Mouse (Mus musculus) T-helper 1 cell (primary cell): ENCODE data around the gene Lypd6b.

Source experiments
- in situ Hi-C: fragments of 300-600 bp; cut with MboI, MseI; formaldehyde crosslinking; loops from one replicate; pipeline ENCODE4 v1.15.1; 2025; ENCODE audit warnings: high pct_unique_total_duplicates

Lypd6b gene

DNA sequence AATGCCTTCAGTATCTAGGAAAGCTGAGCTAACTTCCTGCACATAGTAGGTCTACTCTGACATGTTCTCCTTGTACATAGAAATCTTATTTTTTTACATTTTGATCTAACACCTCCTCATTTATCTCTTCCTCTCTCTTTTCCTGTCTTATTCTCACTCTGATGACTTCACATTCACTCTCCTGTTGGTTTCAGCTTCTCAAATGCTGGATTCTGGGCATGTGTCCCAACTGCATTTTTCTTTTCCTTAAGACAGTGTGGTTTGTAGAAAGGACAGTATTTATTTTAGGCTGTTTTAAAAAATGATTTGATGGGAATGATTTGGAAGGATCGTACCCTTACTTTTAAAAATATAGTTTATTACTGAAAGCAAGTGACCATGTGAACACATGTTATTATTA, 34.8 kb downstream of the Lypd6b start:
- in situ Hi-C loops: no loop called here

DNA sequence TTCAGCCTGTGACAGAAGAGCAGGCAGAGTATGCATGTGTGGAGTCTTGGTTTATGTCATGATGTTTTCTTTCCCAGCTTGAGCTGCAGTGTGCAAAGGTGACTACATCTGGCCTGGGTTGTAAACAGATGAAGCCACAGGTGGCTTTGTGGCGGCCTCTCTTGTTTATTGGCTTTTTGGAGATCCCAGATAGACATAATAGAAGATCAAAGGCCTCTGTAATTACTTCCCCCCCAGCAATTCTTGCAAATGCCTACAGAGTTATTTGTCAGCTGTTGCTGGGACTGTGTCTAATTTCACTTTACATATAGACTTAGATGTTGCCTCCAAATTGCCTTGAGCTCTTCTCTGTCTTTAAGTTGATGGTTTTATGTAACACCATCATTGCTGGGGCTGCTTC, 38.1 kb downstream of the Lypd6b start:
- in situ Hi-C loops: no loop called here

DNA sequence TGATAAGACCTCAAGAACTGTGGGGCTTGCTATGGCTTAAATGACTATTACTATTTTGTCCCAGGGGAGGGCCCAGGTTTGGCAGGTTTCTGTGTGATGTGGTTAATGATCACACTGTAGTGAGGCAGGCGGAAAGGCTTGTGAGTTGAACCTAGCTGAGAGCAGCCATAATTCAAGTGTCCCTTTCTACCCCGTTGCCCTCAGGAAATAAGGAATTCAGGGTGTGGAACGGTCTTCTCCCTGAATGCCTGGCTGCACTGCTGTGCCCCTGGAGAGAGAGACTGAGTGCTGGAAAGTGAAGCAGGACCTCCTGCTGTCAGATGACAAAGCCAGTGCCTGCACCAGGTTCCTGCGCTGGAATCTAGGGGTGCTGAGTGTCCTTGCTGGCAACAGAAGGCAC, 40.3 kb downstream of the Lypd6b start:
- in situ Hi-C loops: no loop called here

DNA sequence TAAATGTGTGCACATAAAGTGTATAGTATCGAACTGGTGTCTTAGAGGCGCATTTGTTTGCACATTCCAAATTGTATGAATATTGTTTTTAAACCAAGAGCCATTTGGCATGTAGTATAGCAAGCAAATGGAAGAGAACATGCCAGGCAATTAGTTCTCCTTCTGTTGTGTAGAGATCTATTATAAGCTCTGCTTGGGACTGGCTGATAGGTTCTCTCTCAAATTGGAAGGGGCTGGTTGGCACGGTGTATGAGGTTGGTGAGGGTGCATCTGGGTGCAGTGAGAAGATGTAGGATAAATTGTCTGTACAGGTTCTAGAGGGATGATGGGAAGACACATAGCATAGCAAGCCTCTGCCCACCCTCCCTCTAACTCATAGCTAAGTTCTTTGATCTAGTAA, 42.9 kb downstream of the Lypd6b start:
- in situ Hi-C loops: no loop called here

DNA sequence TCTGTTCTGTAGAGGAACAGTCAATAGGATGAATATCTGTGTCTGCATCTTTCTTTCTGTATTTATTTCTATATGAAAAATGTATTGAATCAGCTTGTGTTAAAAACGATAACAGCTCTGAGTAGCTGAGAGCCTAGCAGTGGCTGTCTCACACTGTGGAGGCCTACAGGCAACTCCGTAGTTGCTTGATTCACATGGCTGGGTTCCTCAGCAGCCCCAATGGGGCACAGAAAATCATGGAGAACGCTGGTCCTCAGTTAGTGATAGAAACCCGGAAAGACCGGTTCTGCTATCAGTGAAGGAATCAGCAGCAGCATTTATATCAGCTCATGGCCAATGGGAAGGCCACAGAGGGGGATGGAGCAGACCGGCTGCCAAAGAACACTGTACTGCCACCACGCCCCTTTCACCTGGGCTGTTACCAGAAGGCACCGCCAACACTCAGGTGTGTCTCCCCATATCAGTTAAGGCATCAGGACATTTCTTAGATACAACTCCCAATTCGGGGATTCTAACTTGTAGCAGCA, 44.9 kb downstream of the Lypd6b start:
- in situ Hi-C loops: no loop called here

DNA sequence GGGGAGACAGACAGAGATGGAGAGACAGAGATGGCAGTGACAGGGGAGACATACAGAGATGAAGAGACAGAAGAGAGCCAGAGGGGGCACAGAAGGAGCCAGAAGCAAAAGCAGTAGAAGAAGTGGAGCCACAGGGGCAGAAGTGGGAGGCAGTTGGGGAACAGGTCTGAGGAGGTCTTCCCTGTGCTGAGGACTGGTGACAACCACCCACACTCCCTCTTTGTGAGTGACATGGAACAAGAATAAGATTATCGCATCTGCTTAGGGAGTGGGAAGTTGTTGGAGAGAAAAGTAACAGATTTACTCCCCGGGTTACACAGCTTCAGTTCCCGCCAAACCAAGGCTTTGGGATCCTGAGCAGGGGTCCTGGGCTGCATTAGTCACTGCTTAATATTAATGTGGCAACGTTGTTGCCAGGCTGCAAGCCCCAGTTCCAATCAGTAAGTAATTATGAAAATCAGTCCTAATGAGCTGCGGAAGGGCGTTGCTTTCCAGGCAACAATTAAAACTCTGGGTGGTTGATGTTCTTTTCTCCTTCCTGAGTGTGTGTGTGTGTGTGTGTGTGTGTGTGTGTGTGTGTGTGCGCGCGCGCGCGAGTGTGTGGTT, 50.1 kb downstream of the Lypd6b start:
- in situ Hi-C loops: no loop called here

DNA sequence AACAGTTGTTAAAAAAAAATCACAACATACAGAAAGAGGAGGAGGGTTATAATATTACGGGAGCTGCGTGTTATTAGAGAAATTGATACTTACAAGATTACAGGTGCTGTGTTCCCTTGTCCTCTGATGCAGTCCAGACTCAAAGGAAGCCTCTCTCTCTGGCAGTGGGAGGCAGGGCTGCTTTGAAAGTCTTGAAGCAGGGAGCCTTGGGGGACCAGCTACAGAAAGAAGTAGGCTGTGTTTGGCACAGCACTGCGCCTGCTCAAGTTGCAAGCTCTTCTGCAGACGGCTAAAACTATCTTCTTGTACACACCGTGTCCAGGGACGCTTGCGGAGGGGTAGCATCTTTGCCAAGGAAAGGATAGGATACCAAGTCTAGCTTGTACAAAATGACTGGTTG, 51.1 kb downstream of the Lypd6b start:
- in situ Hi-C loops: no loop called here

DNA sequence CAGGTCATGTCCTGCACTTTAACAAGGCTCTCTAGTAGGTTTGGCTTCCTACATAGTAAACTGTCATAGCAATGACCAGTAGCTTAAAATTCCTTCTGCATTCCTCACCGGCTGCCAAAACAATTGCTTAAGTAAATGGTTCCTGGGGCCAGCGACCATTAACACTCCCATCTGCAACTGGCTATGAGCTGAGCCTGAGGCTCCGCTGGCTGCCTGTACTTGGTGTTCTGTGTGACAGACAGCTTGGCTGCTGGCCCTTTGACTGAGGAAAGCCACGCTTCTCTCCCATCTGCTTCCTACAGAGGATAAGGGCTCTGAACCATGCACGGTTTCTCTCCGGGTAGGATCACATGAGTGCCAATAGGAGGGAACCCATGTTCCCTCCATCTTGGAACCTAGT, 53.1 kb downstream of the Lypd6b start:
- in situ Hi-C loops: no loop called here

DNA sequence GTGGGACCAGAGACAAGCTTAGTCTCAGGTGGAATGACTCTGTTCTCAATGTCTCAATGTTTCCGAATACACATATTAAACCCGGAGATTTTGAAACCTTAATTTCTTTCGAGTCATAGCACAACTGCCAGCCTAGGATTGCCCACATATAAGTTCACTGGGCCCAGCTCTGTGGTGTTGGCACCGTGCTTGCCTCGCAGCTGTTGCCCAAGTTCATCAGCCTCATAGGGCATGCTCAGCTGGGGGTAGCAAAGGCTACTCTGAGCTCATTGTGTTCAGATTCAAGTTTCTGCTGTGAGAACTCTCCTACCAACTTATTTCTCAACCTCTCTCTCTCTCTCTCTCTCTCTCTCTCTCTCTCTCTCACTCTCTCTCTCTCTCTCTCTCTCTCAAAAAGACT, 53.6 kb downstream of the Lypd6b start:
- in situ Hi-C loops: no loop called here

DNA sequence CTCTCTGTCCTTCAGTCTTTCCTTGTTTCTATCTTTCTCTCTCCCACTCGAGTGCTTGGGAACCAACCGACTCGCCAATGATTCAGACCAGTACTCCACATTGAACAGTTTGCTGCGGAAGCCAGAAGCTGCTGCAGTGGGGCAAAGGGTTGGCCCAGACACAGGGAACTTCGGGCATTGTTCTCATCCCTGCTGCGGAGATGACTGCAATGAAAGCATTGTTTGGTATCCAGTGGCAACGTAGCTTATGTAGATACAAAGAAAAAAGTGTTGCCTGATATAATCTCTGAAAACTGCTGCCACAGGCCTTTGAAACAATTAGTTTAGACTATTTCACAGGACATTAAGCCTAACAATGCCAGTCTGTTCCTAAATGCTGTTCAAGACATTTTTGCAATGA, 57.6 kb downstream of the Lypd6b start:
- in situ Hi-C loops: no loop called here

DNA sequence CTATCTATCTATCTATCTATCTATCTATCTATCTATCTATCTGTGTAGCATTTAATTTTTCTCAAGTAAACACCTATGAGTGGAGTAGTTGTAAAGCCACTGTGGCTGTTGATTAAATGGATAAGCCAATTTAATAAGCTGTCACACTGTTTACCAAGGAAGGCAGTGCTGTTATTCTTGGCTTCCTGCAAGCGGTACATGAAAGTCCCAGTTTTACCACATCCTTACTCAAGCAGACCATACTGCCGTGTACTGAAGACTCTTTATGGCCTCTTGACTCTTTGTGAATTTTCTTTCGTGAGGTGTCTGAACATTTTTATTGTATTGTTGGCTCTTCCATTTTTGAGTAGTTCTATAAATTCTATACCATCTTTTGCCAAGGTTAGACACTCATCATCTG, 58.6 kb downstream of the Lypd6b start:
- in situ Hi-C loops: no loop called here

DNA sequence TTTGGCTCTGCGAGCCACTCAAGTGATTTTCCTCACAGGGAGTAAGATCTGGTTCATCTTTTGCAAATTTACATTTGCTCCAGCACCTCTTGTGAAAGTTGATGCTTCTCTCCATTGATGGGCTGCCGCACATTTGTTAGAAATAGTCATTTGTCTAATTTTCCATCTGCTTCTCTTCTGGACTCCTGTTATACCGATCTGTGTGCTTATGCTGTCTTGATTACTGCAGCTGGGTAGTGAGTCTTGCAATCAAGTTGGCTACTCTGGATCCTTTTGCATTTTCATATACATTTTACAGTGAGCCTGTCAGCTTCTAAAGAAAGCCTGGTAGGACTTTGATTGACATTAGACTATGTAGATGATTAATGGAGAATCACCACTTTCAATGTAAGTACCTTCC, 59.4 kb downstream of the Lypd6b start:
- in situ Hi-C loops: no loop called here

DNA sequence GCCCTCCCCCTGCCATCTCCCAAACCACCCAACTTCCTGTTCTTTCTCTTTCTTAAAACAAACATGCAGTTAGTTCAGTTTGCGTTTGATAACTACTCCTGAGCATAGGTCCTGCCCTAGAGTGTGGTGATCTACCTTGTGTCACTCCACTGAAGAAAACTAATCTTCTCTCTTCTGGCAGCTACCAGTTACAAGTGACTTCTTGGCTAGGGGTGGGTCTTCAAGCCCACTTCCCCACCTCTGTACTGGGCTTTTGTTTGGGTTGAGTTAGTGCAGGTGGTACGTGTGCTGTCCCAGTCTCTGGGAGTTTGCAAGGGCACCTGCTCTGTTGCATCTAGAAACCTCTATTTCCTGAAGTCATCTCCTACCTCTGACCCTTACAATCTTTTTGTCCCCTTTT, 60.3 kb downstream of the Lypd6b start:
- in situ Hi-C loops: no loop called here

DNA sequence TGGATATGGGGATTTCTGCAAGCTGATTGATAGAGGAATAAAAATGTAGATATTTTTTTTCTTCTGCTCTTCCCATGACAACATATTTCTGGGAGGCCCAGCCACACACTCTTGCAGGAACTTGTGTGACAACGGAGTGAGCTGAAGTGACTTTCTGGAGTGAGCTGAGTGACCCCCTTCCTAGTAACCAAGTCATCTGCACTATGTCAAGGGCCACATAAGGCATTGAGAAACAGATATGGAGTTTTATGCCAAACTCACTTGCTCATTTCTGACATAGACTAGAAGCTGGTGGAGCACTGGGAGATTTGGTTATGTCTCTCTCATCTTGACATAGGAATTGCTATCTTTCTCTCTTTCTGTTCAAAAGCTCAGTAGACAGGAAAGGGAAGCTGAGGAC, 62.3 kb downstream of the Lypd6b start:
- in situ Hi-C loops: no loop called here

DNA sequence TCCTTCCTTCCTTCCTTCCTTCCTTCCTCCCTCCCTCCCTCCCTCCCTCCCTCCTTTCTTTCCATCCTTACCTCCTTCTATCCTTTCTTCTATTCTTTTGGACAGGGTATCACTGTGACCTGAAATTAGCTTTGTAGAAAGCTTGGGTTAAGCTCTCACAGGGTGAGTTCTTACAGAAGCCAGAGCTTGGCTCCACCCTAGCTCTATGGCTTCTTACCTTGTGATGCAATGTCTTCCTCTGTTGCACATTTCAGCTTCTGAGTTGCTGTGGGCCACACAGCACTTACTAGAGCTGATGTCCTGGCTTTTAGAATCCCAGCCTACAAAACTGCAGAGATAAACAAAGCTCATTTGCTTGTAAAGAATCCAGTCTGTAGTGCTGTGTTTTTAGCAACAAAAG, 64.5 kb downstream of the Lypd6b start:
- in situ Hi-C loops: no loop called here

DNA sequence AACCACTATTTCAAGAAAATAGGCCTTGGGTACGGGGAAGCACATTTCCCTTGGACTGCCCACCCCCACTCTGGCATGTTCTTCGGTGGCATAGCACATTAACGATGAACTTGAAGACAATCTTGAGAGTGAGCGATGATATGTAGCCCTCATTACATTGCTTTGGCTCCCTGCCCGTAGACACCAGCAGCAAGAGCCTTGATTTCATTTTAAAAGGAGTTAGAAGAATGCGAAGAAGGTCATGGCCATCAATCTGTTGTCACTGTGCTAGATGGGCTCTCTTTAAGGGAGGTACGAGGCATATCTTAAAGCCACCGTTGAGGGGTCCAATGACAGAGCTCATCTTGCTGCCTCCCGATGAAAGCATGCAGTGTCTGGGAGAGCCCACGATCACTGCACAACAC, 68.7 kb downstream of the Lypd6b start:
- in situ Hi-C loops: no loop called here

DNA sequence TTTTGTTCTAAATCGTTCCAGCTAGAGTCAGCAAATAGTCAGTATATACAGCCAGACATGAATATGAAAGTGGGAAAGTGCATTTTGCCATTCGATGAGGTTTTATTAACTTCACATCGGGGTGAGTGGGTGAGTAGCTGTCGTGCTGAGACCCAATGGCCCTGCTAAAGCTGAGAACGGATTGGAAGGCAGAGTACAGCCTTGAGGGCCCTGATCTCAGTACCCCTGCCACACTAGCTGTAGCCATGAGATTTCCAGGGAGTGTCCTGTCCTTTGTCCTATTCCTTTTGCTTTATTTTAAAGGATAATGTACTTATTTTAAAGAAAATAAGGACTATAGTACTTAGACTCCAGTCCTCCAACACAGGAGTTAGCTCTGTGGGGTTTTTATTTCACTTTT, 69.1 kb downstream of the Lypd6b start:
- in situ Hi-C loops: no loop called here

DNA sequence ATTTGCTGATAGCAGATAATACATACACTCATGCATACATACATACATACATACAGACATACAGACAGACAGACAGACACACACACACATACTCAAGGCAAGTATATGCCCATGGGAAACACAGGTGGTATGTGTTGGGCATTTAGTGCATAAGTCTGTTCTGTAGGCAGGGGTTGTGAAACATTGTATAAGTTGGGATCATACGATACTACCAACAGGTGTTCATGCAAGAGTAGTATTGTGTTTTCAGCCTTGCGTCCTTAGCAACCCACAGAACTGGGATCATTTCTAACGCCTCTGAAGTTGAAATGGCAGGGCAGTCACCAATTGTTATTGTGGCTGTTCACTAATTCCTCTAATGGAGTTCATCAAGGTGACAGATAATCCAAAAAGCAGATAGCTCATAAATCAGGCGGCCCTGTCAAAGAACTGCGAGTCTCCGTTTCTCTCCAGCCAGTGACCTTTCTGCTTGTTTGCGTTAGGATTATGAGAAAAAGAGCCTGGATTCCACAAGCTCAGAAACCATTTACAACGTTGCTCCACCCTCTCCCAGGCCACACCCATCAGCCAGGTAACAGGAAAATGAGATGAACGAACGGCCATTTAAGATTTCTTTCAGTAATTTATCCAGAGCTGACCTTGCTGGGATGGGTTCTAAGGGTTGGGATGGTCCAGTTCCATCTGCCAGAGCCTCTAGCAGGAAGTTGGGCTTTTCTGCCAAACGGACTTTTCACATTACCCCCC, 72.9 kb downstream of the Lypd6b start:
- in situ Hi-C loops: no loop called here

DNA sequence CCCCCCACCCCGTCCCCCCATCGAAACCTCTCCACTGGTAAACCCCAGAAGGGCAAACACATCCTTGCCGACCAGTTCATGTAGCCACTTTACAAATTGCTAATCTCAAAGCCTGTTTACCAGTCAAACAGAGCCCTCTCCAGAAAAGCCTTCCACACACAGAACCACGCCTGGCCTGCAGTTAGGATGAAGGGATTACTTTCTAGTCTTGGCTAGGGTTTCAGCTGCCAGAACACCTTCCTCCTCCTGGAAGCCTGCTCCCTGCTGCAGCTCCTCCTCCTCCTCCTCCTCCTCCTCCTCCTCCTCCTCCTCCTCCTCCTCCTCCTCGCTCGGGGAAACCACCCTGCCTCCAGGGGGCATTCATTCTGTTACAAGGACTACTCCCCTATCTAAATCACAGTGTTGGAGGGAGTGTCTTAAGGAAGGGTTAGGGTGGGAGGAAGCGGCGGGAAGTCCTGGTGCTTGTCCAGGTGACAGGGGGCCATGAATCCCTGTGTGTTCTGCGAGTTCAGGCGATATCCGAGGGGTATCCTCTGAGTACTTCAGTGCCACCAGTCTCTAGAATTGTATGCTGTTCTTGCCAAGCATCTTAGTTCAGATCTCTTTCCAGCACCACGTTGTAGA, 73.6 kb downstream of the Lypd6b start:
- in situ Hi-C loops: no loop called here

DNA sequence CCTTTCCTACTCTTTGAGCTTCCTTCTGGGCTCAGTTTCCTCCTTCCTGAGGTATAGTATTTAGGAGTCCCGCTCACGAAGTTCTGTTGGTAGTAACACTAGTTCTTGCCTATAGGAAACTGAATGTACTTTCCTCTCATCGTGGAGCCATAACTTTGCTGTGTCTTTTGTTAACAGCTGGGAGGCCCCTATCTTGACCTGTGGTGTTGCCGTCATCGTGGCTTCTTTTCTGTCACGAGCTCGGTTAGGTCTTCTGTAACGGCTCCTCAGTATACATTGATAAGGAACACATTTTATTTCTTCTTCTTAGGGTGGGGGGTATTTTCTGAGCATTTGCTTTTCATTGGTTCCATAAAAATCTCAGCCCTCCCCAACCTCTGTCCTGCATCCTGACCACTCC, 74.2 kb downstream of the Lypd6b start:
- in situ Hi-C loops: no loop called here

DNA sequence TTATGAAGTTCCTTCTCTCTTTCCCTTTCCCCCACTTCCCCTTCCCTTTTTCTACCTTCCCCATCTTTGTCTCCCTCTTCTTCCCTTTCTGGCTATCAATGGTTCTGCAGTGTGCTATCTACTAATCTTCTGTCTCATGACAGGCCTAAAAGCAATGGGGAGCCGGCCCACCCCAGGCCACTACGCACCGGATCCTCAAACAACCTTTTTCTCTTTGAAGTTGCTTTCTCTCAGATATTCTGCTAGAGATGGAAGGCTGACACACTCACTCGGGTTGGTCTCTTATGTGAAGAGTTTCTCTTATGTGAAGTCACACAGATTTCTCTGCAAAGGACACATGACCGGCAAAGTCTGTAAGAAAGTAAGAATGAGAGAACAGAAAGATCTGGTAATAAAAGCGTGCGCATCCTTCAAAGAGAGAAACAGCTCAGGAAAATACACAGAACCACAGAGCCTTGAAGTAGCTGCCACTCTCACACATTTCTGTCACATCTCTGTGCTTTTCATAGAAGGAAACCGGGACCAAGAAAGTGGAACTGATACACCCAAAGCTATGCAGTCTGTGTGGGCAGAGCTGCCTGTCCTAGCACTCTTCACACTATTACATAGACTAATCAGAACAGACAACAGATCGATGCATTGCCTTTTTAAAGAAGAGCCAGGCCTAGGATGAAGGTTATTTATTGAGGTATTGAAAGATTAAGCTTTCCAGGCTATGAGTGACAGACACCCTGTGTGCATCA, 80.8 kb downstream of the Lypd6b start:
- in situ Hi-C loops: loop anchor here (5.0 kb wide), 1 partner anchor 101 kb away; no protein-coding TSS in a partner anchor

DNA sequence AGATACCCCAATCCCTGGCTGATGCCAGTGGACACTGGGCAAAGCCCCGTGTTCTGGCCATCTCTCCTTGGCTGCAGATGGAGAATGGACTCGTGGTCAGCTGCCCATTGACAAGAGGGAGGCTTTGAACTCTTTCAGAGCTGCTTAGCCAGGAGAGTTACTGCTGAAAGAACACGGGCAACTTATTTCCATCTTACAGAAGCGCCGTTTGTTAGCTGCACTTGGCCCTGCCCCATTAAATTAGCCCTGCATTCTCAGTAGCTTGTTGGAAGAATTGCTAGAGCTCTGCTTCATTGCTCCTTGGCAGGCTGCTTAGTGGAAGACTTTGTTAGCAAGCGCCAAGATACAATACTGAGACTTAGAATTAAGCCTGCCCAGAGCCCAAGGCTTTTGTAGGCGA, 81.6 kb downstream of the Lypd6b start:
- in situ Hi-C loops: loop anchor here (5.0 kb wide), 1 partner anchor 102 kb away; no protein-coding TSS in a partner anchor
